ENCODE assay signal across 19 mouse cellular contexts in genomic region chr11:105964691-105965090, GRCm38 (mm10). TPM values are rescaled to one million over a fixed set of nuclear protein-coding genes. Genes with fewer than 3 reads are reported as not detected.
DNase-seq lines count a peak whose midpoint lies in the region; ATAC-seq and TF ChIP-seq lines count a peak whose summit lies in the region.
"Had no signal": no experiment of that assay in that cellular context is flagged by ENCODE, and none has a peak within 500 bp of the region (broad histone marks: within the 10 kb centered on the region; RNA-seq: fewer than 3 reads in every experiment).

No protein-coding gene starts in this region.

- no peak overlapping the region for H3K4me2 ChIP-seq in hindbrain, postnatal 0 days (ENCODE audit: low read depth, low read length)
- H3K4me2 ChIP-seq in hindbrain, embryonic 12.5 days (replicated peaks): no peak overlapping the region
- H3K4me2 ChIP-seq in lung, postnatal 0 days (replicated peaks; ENCODE audit: low read depth, low read length): no peak overlapping the region
- H3K4me2 ChIP-seq: hindbrain, embryonic 15.5 days; limb, embryonic 13.5 days had no signal

- H3K27me3 ChIP-seq in hindbrain, postnatal 0 days (ENCODE audit: insufficient read depth, low read length): no peaks in the 10 kb centered on the region
- peaks cover 39% of the 10 kb centered on the region for H3K27me3 ChIP-seq in hindbrain, embryonic 12.5 days
- H3K27me3 ChIP-seq in lung, postnatal 0 days (replicated peaks; ENCODE audit: insufficient read depth, low read length): no peaks in the 10 kb centered on the region; the same call in 1 of the 2 replicates
- H3K27me3 ChIP-seq in limb, embryonic 10.5 days (ENCODE audit: low read depth, poor library complexity, severe bottlenecking): peaks cover 44% of the 10 kb centered on the region

- no peak for ATAC-seq in hindbrain, postnatal 0 days
- no peak for ATAC-seq in hindbrain, embryonic 12.5 days (ENCODE audit: low FRiP score)
- no peak for ATAC-seq in lung, postnatal 0 days

- no peaks in the 10 kb centered on the region for H3K36me3 ChIP-seq in hindbrain, postnatal 0 days (ENCODE audit: insufficient read depth, low read length)
- H3K36me3 ChIP-seq in hindbrain, embryonic 12.5 days: no peaks in the 10 kb centered on the region
- no peaks in the 10 kb centered on the region for H3K36me3 ChIP-seq in lung, postnatal 0 days (ENCODE audit: insufficient read depth, low read length)
- no peaks in the 10 kb centered on the region for H3K36me3 ChIP-seq in limb, embryonic 10.5 days
- H3K36me3 ChIP-seq: G1E; hindbrain, embryonic 15.5 days; limb, embryonic 13.5 days had no signal

- H3K4me3 ChIP-seq in hindbrain, postnatal 0 days (ENCODE audit: low read length): no peak overlapping the region
- no peak overlapping the region for H3K4me3 ChIP-seq in hindbrain, embryonic 12.5 days
- no peak overlapping the region for H3K4me3 ChIP-seq in lung, postnatal 0 days (ENCODE audit: low read depth, low read length)
- no peak overlapping the region for H3K4me3 ChIP-seq in limb, embryonic 10.5 days
- H3K4me3 ChIP-seq: hindbrain, embryonic 15.5 days; limb, embryonic 13.5 days; myocyte had no signal

- TF ChIP-seq EP300 in lung, postnatal 0 days (IDR thresholded peaks at IDR 0.05): no peak

- peak; percentile 33; the same call in 1 of the 2 replicates for TF ChIP-seq CTCF in hindbrain, postnatal 0 days (IDR thresholded peaks at IDR 0.05; ENCODE audit: low read depth)
- peak; percentile 38; the same call in 1 of the 2 replicates for TF ChIP-seq CTCF in lung, postnatal 0 days (IDR thresholded peaks at IDR 0.05)

- H3K9ac ChIP-seq in hindbrain, postnatal 0 days (replicated peaks; ENCODE audit: low read length): no peak overlapping the region
- H3K9ac ChIP-seq in hindbrain, embryonic 12.5 days: no peak overlapping the region
- no peak overlapping the region for H3K9ac ChIP-seq in lung, postnatal 0 days (replicated peaks; ENCODE audit: low read depth)
- H3K9ac ChIP-seq: hindbrain, embryonic 15.5 days; limb, embryonic 13.5 days had no signal

- 71% methylated on average over 5 of the region's 5 CpGs for WGBS in hindbrain, postnatal 0 days
- WGBS in hindbrain, embryonic 12.5 days: 64% methylated on average over 5 of the region's 5 CpGs
- 64% methylated on average over 5 of the region's 5 CpGs for WGBS in lung, postnatal 0 days
- 65% methylated on average over 5 of the region's 5 CpGs for WGBS in limb, embryonic 10.5 days

- DNase-seq in hindbrain, postnatal 0 days (ENCODE audit: low spot score): no peak
- no peak for DNase-seq in lung, postnatal 0 days (ENCODE audit: low spot score)
- no peak for DNase-seq in lung, postnatal 14 days
- peak; percentile 74 for DNase-seq in ES-CJ7 (ENCODE audit: low read depth, low spot score)
- DNase-seq in mesoderm, embryonic 11.5 days (ENCODE audit: low read depth, low spot score): peak; percentile 37
- DNase-seq in heart, postnatal 4 days: no peak
- no peak for DNase-seq in limb, embryonic 10.5 days (ENCODE audit: low spot score)
- DNase-seq: cerebellum, adult 9-10 months; kidney, postnatal 10 days; layer of hippocampus, postnatal 36 days; right cerebral cortex, postnatal 25 days; thymus, postnatal 36 days had no signal

- 0 out of 2 replicates have a peak, but pooled peaks cover 8% of the 10 kb centered on the region for H3K4me1 ChIP-seq in hindbrain, postnatal 0 days (ENCODE audit: insufficient read depth, low read length)
- H3K4me1 ChIP-seq in hindbrain, embryonic 12.5 days: peaks cover 15% of the 10 kb centered on the region
- peaks cover 4% of the 10 kb centered on the region; the same call in 1 of the 2 replicates for H3K4me1 ChIP-seq in lung, postnatal 0 days (ENCODE audit: insufficient read depth, low read depth, low read length)
- peaks cover 18% of the 10 kb centered on the region for H3K4me1 ChIP-seq in limb, embryonic 10.5 days

- no peaks in the 10 kb centered on the region for H3K9me3 ChIP-seq in hindbrain, postnatal 0 days (ENCODE audit: low read length)
- no peaks in the 10 kb centered on the region for H3K9me3 ChIP-seq in hindbrain, embryonic 12.5 days (replicated peaks)
- H3K9me3 ChIP-seq in lung, postnatal 0 days (ENCODE audit: low read length): no peaks in the 10 kb centered on the region
- H3K9me3 ChIP-seq in limb, embryonic 10.5 days (replicated peaks): no peaks in the 10 kb centered on the region
- H3K9me3 ChIP-seq: G1E; hindbrain, embryonic 15.5 days; limb, embryonic 13.5 days had no signal

- no peak overlapping the region for H3K27ac ChIP-seq in hindbrain, postnatal 0 days
- no peak overlapping the region for H3K27ac ChIP-seq in hindbrain, embryonic 12.5 days
- no peak overlapping the region for H3K27ac ChIP-seq in lung, postnatal 0 days (ENCODE audit: low read length)
- no peak overlapping the region for H3K27ac ChIP-seq in limb, embryonic 10.5 days
- H3K27ac ChIP-seq: hindbrain, embryonic 15.5 days; limb, embryonic 13.5 days had no signal

RNA-seq across cellular contexts. Expression of gene Ace, which starts 3.1 kb away (rescaled TPM):
- total RNA-seq in hindbrain, postnatal 0 days (2014; rRNA removed): 31.1 and 35.9 TPM in 2 replicates
- polyA plus RNA-seq in hindbrain, postnatal 0 days (2015; fragmentation: Nextera tagmentation; extraction: Ambion mirVana): 10.3 and 11.1 TPM in 2 replicates
- 1.3 and 1.6 TPM in 2 replicates for polyA plus RNA-seq in hindbrain, embryonic 12.5 days (2016; fragmentation: Nextera tagmentation; extraction: Ambion mirVana)
- polyA plus RNA-seq in lung, postnatal 0 days (2015; fragmentation: Nextera tagmentation; extraction: Ambion mirVana): 73.6 and 74.6 TPM in 2 replicates
- total RNA-seq in heart, postnatal 4 days (2021): 10 to 100 TPM; 15.5 to 17.7 TPM
- 0.08 and 0.16 TPM in 2 replicates for polyA plus RNA-seq in limb, embryonic 10.5 days (2016; fragmentation: Nextera tagmentation; extraction: Ambion mirVana)
- total RNA-seq: G1E had no signal
- polyA plus RNA-seq: G1E had no signal

RNA-seq across cellular contexts. Expression of gene Cyb561, which starts 11.6 kb away (rescaled TPM):
- total RNA-seq in hindbrain, postnatal 0 days (2014; rRNA removed): 45.9 and 52.9 TPM in 2 replicates
- 55.9 and 57.8 TPM in 2 replicates for polyA plus RNA-seq in hindbrain, postnatal 0 days (2015; fragmentation: Nextera tagmentation; extraction: Ambion mirVana)
- polyA plus RNA-seq in hindbrain, embryonic 12.5 days (2016; fragmentation: Nextera tagmentation; extraction: Ambion mirVana): 25.6 and 27.0 TPM in 2 replicates
- 70.5 and 72.2 TPM in 2 replicates for polyA plus RNA-seq in lung, postnatal 0 days (2015; fragmentation: Nextera tagmentation; extraction: Ambion mirVana)
- 1 to 10 TPM; 6.0 to 6.4 TPM for total RNA-seq in heart, postnatal 4 days (2021)
- polyA plus RNA-seq in limb, embryonic 10.5 days (2016; fragmentation: Nextera tagmentation; extraction: Ambion mirVana): 6.2 and 7.1 TPM in 2 replicates
- total RNA-seq: megakaryocyte, adult 5-6 weeks had no signal
- polyA plus RNA-seq: G1E had no signal

RNA-seq across cellular contexts. Expression of gene Ace3, which starts 29.8 kb away (rescaled TPM):
- not detected in 2 replicates for total RNA-seq in hindbrain, postnatal 0 days (2014; rRNA removed)
- not detected in 2 replicates for polyA plus RNA-seq in hindbrain, postnatal 0 days (2015; fragmentation: Nextera tagmentation; extraction: Ambion mirVana)
- polyA plus RNA-seq in hindbrain, embryonic 12.5 days (2016; fragmentation: Nextera tagmentation; extraction: Ambion mirVana): not detected in 2 replicates
- 2.0 and 2.1 TPM in 2 replicates for polyA plus RNA-seq in lung, postnatal 0 days (2015; fragmentation: Nextera tagmentation; extraction: Ambion mirVana)
- total RNA-seq in heart, postnatal 4 days (2021): not detected
- polyA plus RNA-seq in limb, embryonic 10.5 days (2016; fragmentation: Nextera tagmentation; extraction: Ambion mirVana): not detected in 2 replicates
- total RNA-seq: G1E; layer of hippocampus, postnatal 36 days; megakaryocyte, adult 5-6 weeks had no signal
- polyA plus RNA-seq: G1E; heart, embryonic 14.5 days; hindbrain, embryonic 15.5 days; limb, embryonic 13.5 days; myocyte had no signal

RNA-seq across cellular contexts. Expression of gene Kcnh6, which starts 43.2 kb away (rescaled TPM):
- 4.3 and 7.9 TPM in 2 replicates for total RNA-seq in hindbrain, postnatal 0 days (2014; rRNA removed)
- polyA plus RNA-seq in hindbrain, postnatal 0 days (2015; fragmentation: Nextera tagmentation; extraction: Ambion mirVana): 2.4 and 3.0 TPM in 2 replicates
- polyA plus RNA-seq in hindbrain, embryonic 12.5 days (2016; fragmentation: Nextera tagmentation; extraction: Ambion mirVana): 0.85 and 1.2 TPM in 2 replicates
- polyA plus RNA-seq in lung, postnatal 0 days (2015; fragmentation: Nextera tagmentation; extraction: Ambion mirVana): 0.14 and 0.32 TPM in 2 replicates
- under 1 TPM; 0.19 to 0.45 TPM for total RNA-seq in heart, postnatal 4 days (2021)
- 0.24 and 0.36 TPM in 2 replicates for polyA plus RNA-seq in limb, embryonic 10.5 days (2016; fragmentation: Nextera tagmentation; extraction: Ambion mirVana)
- total RNA-seq: G1E had no signal
- polyA plus RNA-seq: G1E, myocyte had no signal

Comparison
In these comparisons a context has a peak if more than half of its experiments do, and no peak if none do; other contexts are left out.
1. DNase-seq: peak in ES-CJ7 (single experiment) and mesoderm, embryonic 11.5 days (single experiment); none in hindbrain, postnatal 0 days (single experiment), lung, postnatal 0 days (single experiment), lung, postnatal 14 days (single experiment), heart, postnatal 4 days (single experiment) and limb, embryonic 10.5 days (single experiment).